Mouse (Mus musculus) layer of hippocampus, postnatal 14 days (tissue): ENCODE results near the gene Btg1-ps2. TPM values are rescaled to one million over a fixed set of nuclear protein-coding genes. Genes with fewer than 3 reads are reported as not detected.
A peak's percentile ranks its signal among the peaks of the same experiment; 100 is the strongest.
"Not testable (repeated sequence)": the region's sequence is repeated elsewhere in the genome, so short reads cannot be mapped to it uniquely, and the experiment has no call there.

Experiments
- DNase-seq, 2 experiments: peaks; one replicate each; pipeline ENCODE4 v3.0.0; 2021 to 2022; ENCODE audit warnings: low spot score in 2 of 2, mixed read lengths in 1 of 2
- long read RNA-seq, 2 experiments: library from polyadenylated mRNA; stranded (forward); transcript quantifications; one replicate each; pipeline ENCODE4 v2.0.0; 2021
- total RNA-seq, 2 experiments: library from RNA; stranded (reverse); gene quantifications; 2 replicates each; pipeline ENCODE4 v1.2.3; 2021

Gene Btg1-ps2
- total RNA-seq = not detected
- long read RNA-seq, experiment 1 = 0 reads
- long read RNA-seq, experiment 2 = 0 reads

- DNase-seq = not testable (repeated sequence)
Observed at GRCm38 (mm10) chrX:38043014-38043413, at the start of gene Btg1-ps2. TSS of gene Btg1-ps2 (minus strand) at chrX:38043114.

- no peak for DNase-seq
Observed at GRCm38 (mm10) chrX:38085041-38085440, 42.1 kb upstream of the Btg1-ps2 start, which contains the start of gene Rhox11. TSS of gene Rhox11 (minus strand) at chrX:38085141.

- peak; percentile 12 to 28 for DNase-seq
Observed at GRCm38 (mm10) chrX:38084226-38084625, 41.3 kb upstream of the Btg1-ps2 start.

GRCm38 (mm10) chrX:38066175-38066574 lies 23.3 kb upstream of the Btg1-ps2 start, which contains the start of gene Rhox10:
TSS of gene Rhox10 (plus strand) at chrX:38066475.
- no peak for DNase-seq

- no peak for DNase-seq
Observed at GRCm38 (mm10) chrX:38061544-38061943, 18.6 kb upstream of the Btg1-ps2 start.

GRCm38 (mm10) chrX:38039666-38040065 lies 3.2 kb downstream of the Btg1-ps2 start:
- DNase-seq = no peak

GRCm38 (mm10) chrX:38033841-38034240 lies 9.1 kb downstream of the Btg1-ps2 start:
- DNase-seq = no peak

GRCm38 (mm10) chrX:38018597-38018996 lies 24.3 kb downstream of the Btg1-ps2 start, which contains the start of gene Btg1-ps1:
TSS of gene Btg1-ps1 (minus strand) at chrX:38018815.
- not testable (repeated sequence) for DNase-seq

GRCm38 (mm10) chrX:38008756-38009155 lies 34.2 kb downstream of the Btg1-ps2 start:
- DNase-seq = no peak

Other genes starting within 250 kb of the Btg1-ps2 start
- not detected for gene Rhox5, start 238.3 kb downstream of the Btg1-ps2 start, total RNA-seq
- not detected for gene Rhox6, start 216.2 kb downstream of the Btg1-ps2 start, total RNA-seq
- gene Rhox7a, start 211.4 kb downstream of the Btg1-ps2 start, total RNA-seq = not detected
- not detected for gene Rhox8, start 164.2 kb downstream of the Btg1-ps2 start, total RNA-seq
- gene Rhox7b, start 145.9 kb downstream of the Btg1-ps2 start, total RNA-seq = not detected
- not detected for gene Rhox9, start 141.3 kb downstream of the Btg1-ps2 start, total RNA-seq
- not detected for gene Btg1-ps1, start 24.3 kb downstream of the Btg1-ps2 start, total RNA-seq
- gene Rhox10, start 23.4 kb upstream of the Btg1-ps2 start, total RNA-seq = not detected
- gene Rhox11, start 42.0 kb upstream of the Btg1-ps2 start, total RNA-seq = not detected
- not detected for gene Rhox12, start 67.8 kb upstream of the Btg1-ps2 start, total RNA-seq
- gene Rhox13, start 78.1 kb upstream of the Btg1-ps2 start, total RNA-seq = not detected
- 10 to 100 TPM; 21.6 to 22.8 TPM for gene Zbtb33, start 146.7 kb upstream of the Btg1-ps2 start, total RNA-seq
- 10 to 100 TPM; 15.5 to 18.8 TPM for gene Tmem255a, start 209.3 kb upstream of the Btg1-ps2 start, total RNA-seq